Mouse (Mus musculus) ES-E14 (cell line): ENCODE results near the gene Kncn. TPM values are rescaled to one million over a fixed set of nuclear protein-coding genes. Genes with fewer than 3 reads are reported as not detected.

Experiments
- DNase-seq: peaks from one replicate; pipeline ENCODE4 v3.0.0-alpha.2; 2013; ENCODE audit warnings: low read depth, low spot score
- H3K27ac ChIP-seq: 2 replicates; pipeline ENCODE4 v1.5.1; 2012; ENCODE audit warnings: low read depth, mild to moderate bottlenecking, low read length, moderate library complexity, mixed read lengths; ENCODE audit not compliant: poor library complexity, insufficient read depth, severe bottlenecking
- H3K36me3 ChIP-seq: 2 replicates; pipeline ENCODE4 v1.6.1; 2012; ENCODE audit warnings: mild to moderate bottlenecking, low read length, moderate library complexity, mixed read lengths; ENCODE audit not compliant: control insufficient read depth, poor library complexity, insufficient read depth, severe bottlenecking
- H3K4me1 ChIP-seq, 2 experiments: fragments of 150-350 bp in 1 of 2; sonication (generic) in 1 of 2; 2 replicates each; pipeline ENCODE4 v1.6.1; 2012; ENCODE audit warnings: low read length in 2 of 2, mild to moderate bottlenecking in 1 of 2, mixed read lengths in 1 of 2; ENCODE audit not compliant: control insufficient read depth in 2 of 2, insufficient read depth in 2 of 2, poor library complexity in 1 of 2
- H3K4me3 ChIP-seq, 2 experiments: fragments of 150-350 bp in 1 of 2; sonication (generic) in 1 of 2; 2 replicates each; pipeline ENCODE4 v1.5.1; 2012; ENCODE audit warnings: low read length in 2 of 2, low read depth in 1 of 2, mild to moderate bottlenecking in 1 of 2, mixed read lengths in 1 of 2; ENCODE audit not compliant: insufficient read depth in 1 of 2, poor library complexity in 1 of 2, severe bottlenecking in 1 of 2
- H3K9ac ChIP-seq: 2 replicates; pipeline ENCODE4 v1.6.1; 2012; ENCODE audit warnings: low read depth, mild to moderate bottlenecking, low read length, mixed read lengths; ENCODE audit not compliant: poor library complexity, insufficient read depth, severe bottlenecking
- H3K9me3 ChIP-seq: fragments of 150-350 bp; sonication (generic); 2 replicates; pipeline ENCODE4 v1.6.1; 2012; ENCODE audit warnings: low read depth, mild to moderate bottlenecking, low read length; ENCODE audit not compliant: control insufficient read depth, insufficient read depth
- CHD2 ChIP-seq: IDR thresholded peaks from 2 replicates; pipeline ENCODE4 v1.6.1; 2014; ENCODE audit warnings: mild to moderate bottlenecking, low read depth, low read length, inconsistent platforms
- HCFC1 ChIP-seq: IDR thresholded peaks from 2 replicates; pipeline ENCODE4 v1.6.1; 2012; ENCODE audit warnings: low read length, inconsistent platforms, borderline replicate concordance; ENCODE audit not compliant: insufficient read depth
- MAFK ChIP-seq: IDR thresholded peaks from 2 replicates; pipeline ENCODE4 v1.6.1; 2014; ENCODE audit warnings: mild to moderate bottlenecking, low read depth, low read length, inconsistent platforms; ENCODE audit not compliant: insufficient read depth
- ZC3H11A ChIP-seq: IDR thresholded peaks from 2 replicates; pipeline ENCODE4 v1.6.1; 2012; ENCODE audit warnings: low read depth, mild to moderate bottlenecking, inconsistent platforms, low read length, borderline replicate concordance
- ZNF384 ChIP-seq: IDR thresholded peaks from 2 replicates; pipeline ENCODE4 v1.6.1; 2012; ENCODE audit warnings: low read depth, low read length, inconsistent platforms
- in situ Hi-C, 2 experiments: fragments of 600-800 bp; cut with MboI; formaldehyde crosslinking; loops; one replicate each; pipeline ENCODE4 v1.15.1; 2025; ENCODE audit warnings: low sequenced_read_pairs in 2 of 2, inconsistent platforms in 1 of 2; ENCODE audit not compliant: unreplicated experiment in 2 of 2
- total RNA-seq: library from RNA; depleted of rRNA; stranded (reverse); fragments of 300-350 nt; gene quantifications from 2 replicates; pipeline ENCODE4 v1.2.3, GENCODE M21; 2012

The Kncn gene
- total RNA-seq, 1 experiment, result not detected

- Histone ChIP-seq H3K4me3 (no peak overlapping the region), H3K36me3 (peaks cover 11% of the 10 kb centered on the region; the same call in 1 of the 2 replicates), H3K9me3 (no peaks in the 10 kb centered on the region), H3K4me1 (no peaks in the 10 kb centered on the region), H3K27ac (no peak overlapping the region), H3K9ac (no peak overlapping the region)
- in situ Hi-C loops, result no loop called here
- no peak for DNase-seq
- TF ChIP-seq MAFK, result no peak
- no peak for TF ChIP-seq CHD2
- TF ChIP-seq ZNF384, result no peak
- no peak for TF ChIP-seq HCFC1
Observed at GRCm38 (mm10) chr4:115863880-115864279, 20.3 kb upstream of the Kncn start.

DNA sequence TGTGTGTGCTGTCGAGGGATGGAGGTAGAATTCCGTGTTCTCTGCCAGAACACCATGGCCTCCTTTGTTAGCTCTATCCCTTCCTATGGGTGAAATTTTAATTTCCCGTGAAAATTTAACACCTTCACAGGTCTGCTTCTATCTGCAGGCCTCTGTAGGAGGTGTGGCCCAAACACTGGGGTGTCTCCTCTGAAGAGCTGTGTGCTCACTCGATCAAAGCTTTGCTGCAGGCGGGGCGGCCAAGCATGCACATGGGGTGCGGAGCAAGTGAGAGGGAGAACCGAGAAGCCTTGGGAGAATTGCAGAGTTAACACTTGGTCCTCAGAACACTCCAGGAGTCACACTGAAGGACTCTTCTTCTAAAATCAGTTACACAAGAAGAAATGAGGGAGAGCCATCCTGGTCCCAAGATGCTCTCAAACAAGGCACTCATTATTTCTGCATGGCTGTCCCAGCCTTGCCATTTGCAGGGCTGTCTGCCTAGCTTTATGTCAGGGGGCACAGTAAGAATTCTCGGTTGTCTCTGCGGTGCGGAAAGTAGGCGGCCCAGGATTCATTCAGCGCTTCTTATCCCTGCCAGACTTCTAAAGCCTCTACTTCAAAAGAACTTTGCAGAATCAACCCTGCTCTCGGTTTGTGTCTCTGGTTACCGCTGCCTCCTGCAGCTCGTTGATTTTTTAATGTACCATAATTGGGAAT lies 14.5 kb upstream of the Kncn start:
- no peak overlapping the region for H3K27ac ChIP-seq
- in situ Hi-C loops, result no loop called here
- no peak for TF ChIP-seq HCFC1
- TF ChIP-seq CHD2, result no peak
- TF ChIP-seq ZNF384, result no peak
- no peak for TF ChIP-seq MAFK
- no peak for TF ChIP-seq ZC3H11A
- H3K36me3 ChIP-seq, result peaks cover 3% of the 10 kb centered on the region; the same call in 1 of the 2 replicates
- no peak for DNase-seq
- H3K9me3 ChIP-seq, result no peaks in the 10 kb centered on the region
- H3K4me3 ChIP-seq, result no peak overlapping the region
- no peak overlapping the region for H3K9ac ChIP-seq
- H3K4me1 ChIP-seq, result peaks cover 0 to 3% of the 10 kb centered on the region in 2 experiments; a peak in 1 of 4 replicates

- Histone ChIP-seq H3K9me3 (no peaks in the 10 kb centered on the region), H3K27ac (no peak overlapping the region), H3K4me3 (no peak overlapping the region), H3K36me3 (no peaks in the 10 kb centered on the region; the same call in 1 of the 2 replicates), H3K4me1 (peaks cover 0 to 6% of the 10 kb centered on the region in 2 experiments; a peak in 2 of 4 replicates), H3K9ac (no peak overlapping the region)
- TF ChIP-seq ZC3H11A (no peak), HCFC1 (no peak), MAFK (no peak), CHD2 (no peak), ZNF384 (no peak)
- in situ Hi-C loops, result no loop called here
- DNase-seq, result peak; percentile 28
Observed at GRCm38 (mm10) chr4:115873231-115873630, 11.0 kb upstream of the Kncn start.

DNA sequence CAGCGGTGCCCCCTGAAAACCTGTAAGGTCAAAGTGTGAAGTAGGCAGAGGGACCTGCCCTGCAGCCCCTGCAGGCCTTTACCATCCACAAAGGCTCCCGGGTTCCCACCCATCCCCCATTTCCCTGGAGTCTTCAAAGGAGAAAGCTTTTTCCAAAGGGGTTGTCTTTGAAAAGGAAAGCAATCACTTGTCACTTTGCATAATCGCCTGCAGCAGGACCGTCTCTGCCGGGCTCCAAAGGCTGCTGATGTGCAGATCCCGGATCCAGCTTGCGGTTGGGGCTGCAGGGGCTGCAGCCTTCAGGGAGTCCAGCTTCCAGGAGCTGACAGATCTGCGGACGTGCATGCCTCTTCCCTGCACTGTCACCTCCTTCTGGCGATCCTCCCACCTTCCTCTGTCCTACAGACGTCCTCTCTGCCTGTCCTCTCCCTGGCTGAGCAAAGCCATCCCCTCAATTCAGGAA lies 6.0 kb upstream of the Kncn start:
- Histone ChIP-seq H3K36me3 (no peaks in the 10 kb centered on the region; the same call in 1 of the 2 replicates), H3K4me3 (no peak overlapping the region), H3K9me3 (no peaks in the 10 kb centered on the region), H3K4me1 (peaks cover 0 to 6% of the 10 kb centered on the region in 2 experiments; a peak in 2 of 4 replicates), H3K9ac (no peak overlapping the region), H3K27ac (no peak overlapping the region)
- peak; percentile 83 for DNase-seq
- TF ChIP-seq HCFC1 (no peak), MAFK (0 out of 2 replicates have a peak, but pooled peaks have one; percentile 24)
- in situ Hi-C loops, result no loop called here

- no peak for DNase-seq
- Histone ChIP-seq H3K4me1 (peaks cover 0 to 6% of the 10 kb centered on the region in 2 experiments; a peak in 2 of 4 replicates), H3K4me3 (no peak overlapping the region), H3K9me3 (no peaks in the 10 kb centered on the region), H3K27ac (no peak overlapping the region), H3K9ac (no peak overlapping the region), H3K36me3 (no peaks in the 10 kb centered on the region; the same call in 1 of the 2 replicates)
- TF ChIP-seq HCFC1 (no peak), MAFK (no peak), CHD2 (no peak), ZNF384 (no peak), ZC3H11A (no peak)
- in situ Hi-C loops, result no loop called here
Observed at GRCm38 (mm10) chr4:115878828-115879227, 5.4 kb upstream of the Kncn start.
